Mouse (Mus musculus) cortical plate, adult 2 months (tissue): ENCODE measurements around the gene Hnrnpc. TPM values are rescaled to one million over a fixed set of nuclear protein-coding genes. Genes with fewer than 3 reads are reported as not detected.
"Not testable (repeated sequence)": the region's sequence is repeated elsewhere in the genome, so short reads cannot be mapped to it uniquely, and the experiment has no call there.

Source experiments
- H3K27ac ChIP-seq: fragments of 200-500 bp; 2 replicates; pipeline ENCODE4 v1.5.1; 2012; ENCODE audit warnings: low read length, control low read depth, inconsistent platforms; ENCODE audit not compliant: insufficient read depth
- H3K4me1 ChIP-seq: fragments of 200-500 bp; 2 replicates; pipeline ENCODE4 v1.6.1; 2011; ENCODE audit warnings: low read length; ENCODE audit not compliant: control insufficient read depth, insufficient read depth
- H3K4me3 ChIP-seq: fragments of 200-500 bp; 2 replicates; pipeline ENCODE4 v1.5.1; 2011; ENCODE audit warnings: mild to moderate bottlenecking, low read length, control low read depth; ENCODE audit not compliant: insufficient read depth
- CTCF ChIP-seq: fragments of 200-500 bp; IDR thresholded peaks from 2 replicates; pipeline ENCODE4 v1.5.1; 2011; ENCODE audit warnings: mild to moderate bottlenecking, control low read depth, low read length; ENCODE audit not compliant: insufficient read depth; ENCODE audit errors: extremely low read depth
- POLR2A ChIP-seq: fragments of 200-500 bp; IDR thresholded peaks from 2 replicates; pipeline ENCODE4 v1.6.1; 2011; ENCODE audit warnings: mild to moderate bottlenecking, low read length, control low read depth; ENCODE audit not compliant: insufficient read depth; ENCODE audit errors: extremely low read depth
- polyA plus RNA-seq: library from polyadenylated mRNA; depleted of rRNA; stranded (reverse); fragments of >200 nt; gene quantifications from 2 replicates; pipeline ENCODE4 v1.2.3, GENCODE M21; 2012

Hnrnpc gene
- polyA plus RNA-seq, 1 experiment: 215 TPM

DNA sequence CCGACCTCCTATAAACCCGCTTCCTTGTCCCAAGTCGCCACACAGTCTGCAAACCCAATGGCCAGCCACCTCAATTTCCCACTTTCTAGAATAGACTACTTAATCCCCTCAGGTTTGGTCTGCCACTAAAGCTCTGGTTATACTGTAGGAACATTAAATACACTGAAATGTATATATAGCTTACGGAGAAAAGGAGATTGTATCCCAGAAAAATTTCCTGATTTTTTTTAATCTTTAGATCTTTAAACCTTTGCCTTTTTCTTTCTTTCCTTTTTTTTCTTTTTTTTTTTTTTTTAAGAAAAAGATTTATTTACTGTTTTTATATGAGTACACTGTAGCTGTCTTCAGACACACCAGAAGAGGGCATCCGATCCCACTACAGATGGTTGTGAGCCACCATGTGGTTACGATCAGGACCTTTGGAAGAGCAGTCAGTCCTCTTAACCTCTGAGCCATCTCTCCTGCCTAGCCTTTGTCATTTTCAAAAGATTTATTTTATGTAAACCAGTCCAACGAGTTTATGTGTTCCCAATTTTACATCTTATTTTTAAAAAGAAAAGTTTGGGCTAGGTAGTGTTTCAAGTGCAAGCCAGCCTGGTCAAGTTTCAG lies 953 bp upstream of the Hnrnpc start:
- peak overlapping the region; percentile 16 for H3K4me3 ChIP-seq
- TF ChIP-seq CTCF (no peak), POLR2A (no peak)

DNA sequence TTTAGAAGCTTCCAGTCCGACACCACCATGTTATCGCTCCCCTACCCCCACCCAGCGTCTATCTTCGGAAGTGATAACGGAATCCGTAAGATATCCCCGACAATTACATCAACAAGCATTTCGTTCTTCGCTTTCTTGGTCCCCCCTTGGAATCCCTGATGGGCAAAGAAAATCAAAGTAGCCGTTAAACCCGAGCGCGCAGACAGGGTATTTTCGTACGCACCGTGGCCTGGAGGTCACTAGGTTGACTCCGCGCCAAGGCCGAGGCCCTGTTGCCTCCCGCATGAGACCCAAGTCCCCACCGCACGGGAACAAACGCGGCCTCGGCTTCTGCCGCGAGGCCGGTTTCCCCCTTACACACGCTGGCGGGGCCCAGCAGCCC lies 363 bp downstream of the Hnrnpc start:
- TF ChIP-seq POLR2A (no peak), CTCF (no peak)
- Histone ChIP-seq H3K4me3 (peak overlapping the region; percentile 79), H3K27ac (peak overlapping the region; percentile 85), H3K4me1 (peaks cover 6% of the 10 kb centered on the region)

More for the DNA sequence above, 953 bp upstream of the Hnrnpc start:
- Histone ChIP-seq H3K4me1 (peaks cover 4% of the 10 kb centered on the region), H3K27ac (peak overlapping the region; percentile 90)

DNA sequence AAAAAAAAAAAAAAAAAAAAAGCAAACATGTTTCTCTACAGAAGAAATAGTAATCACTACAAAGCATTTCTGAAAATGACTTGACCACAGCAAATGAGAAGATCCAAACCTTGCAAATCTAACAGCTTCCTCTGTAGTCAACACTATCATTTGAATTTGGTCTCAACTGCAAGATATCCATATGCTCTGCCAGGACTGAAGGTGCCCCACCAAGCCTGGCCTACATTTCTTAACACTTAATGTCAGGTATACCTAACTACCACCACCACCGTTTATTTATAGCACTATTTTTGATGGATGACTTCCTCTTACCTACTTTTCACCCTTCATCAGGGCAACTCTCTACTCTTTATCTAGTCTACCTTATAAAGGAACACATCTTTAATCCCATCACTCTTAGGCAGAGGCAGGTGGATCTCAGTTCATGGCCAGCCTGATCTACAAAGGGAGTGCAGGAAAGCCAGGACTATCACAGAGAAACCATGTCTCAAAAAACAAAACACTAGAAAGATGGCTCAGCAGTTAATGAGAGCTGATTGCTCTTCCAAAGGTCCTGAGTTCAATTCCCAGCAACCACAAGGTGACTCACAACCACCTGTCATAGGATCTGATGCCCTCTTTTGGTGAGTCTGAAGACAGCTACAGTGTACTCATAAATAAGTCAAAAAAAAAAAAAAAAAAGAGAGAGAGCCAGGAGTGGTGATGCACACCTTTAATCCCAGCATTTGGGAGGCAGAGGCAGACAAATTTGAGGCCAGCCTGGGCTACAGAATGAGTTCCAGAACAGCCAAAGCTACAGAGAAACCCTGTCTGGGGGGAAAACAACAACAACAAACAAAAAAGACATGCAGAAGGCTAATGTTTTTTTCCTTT lies 2.3 kb downstream of the Hnrnpc start:
- TF ChIP-seq POLR2A (no peak), CTCF (no peak)
- Histone ChIP-seq H3K27ac (no peak overlapping the region), H3K4me3 (no peak overlapping the region), H3K4me1 (peaks cover 6% of the 10 kb centered on the region)

DNA sequence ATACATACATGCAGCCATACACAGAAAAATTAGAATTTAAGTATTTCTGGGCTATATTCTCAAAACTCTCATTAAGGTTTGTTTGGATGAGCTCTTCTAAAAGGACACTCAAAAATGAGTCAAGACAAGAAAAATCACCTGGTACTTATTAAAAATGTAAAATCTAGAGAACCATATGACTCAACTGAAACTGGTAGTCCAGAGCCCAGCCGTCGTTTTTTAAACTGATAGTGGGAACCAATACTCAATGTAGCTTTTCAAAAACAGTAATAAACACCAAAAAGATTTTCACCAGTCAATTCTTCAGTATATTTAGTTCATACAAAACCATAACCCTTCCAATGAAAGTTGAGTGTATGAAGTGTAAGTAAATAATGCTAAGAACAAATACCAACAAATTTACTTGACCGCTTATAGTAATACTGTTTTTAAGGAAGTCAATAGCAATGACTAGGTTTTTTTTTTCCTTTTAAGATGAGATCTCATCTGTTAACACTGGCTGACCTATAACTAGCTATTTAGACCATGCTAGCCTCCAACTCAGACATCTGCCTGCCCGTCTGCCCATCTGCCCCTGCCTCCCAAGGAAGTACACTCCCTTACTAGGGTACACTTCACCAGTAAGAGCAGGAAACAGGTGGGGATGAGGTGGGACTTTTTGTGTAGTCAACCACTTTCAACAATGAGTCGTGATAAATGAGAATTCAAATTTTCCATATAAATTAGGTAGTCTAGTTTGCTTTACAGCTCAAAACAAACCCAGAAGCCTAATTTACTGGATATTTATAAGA lies 3.5 kb downstream of the Hnrnpc start:
- no peak overlapping the region for H3K27ac ChIP-seq
- TF ChIP-seq POLR2A (no peak), CTCF (no peak)
- no peak overlapping the region for H3K4me3 ChIP-seq
- peaks cover 6% of the 10 kb centered on the region for H3K4me1 ChIP-seq

DNA sequence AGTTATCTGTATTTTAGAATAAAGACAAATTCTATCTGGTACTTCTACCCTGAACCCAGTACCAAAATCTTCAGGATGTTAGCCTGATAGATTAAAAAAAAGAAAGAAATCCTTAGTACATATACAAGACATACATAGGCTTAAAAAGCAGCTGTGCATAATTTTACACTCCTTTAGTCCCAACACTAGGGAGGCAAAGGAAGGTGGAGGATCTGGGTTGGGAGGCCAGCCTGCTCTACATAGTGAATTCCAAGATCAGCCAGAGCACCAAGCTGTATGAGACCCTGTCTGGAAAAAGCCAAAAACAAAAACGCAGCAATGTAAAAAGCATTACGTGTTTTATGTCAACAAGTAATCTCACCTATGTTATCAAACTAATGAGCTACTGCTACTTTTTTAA lies 4.3 kb downstream of the Hnrnpc start:
- Histone ChIP-seq H3K4me1 (peaks cover 6% of the 10 kb centered on the region), H3K4me3 (no peak overlapping the region), H3K27ac (no peak overlapping the region)
- TF ChIP-seq CTCF: no peak
- TF ChIP-seq POLR2A: no peak

DNA sequence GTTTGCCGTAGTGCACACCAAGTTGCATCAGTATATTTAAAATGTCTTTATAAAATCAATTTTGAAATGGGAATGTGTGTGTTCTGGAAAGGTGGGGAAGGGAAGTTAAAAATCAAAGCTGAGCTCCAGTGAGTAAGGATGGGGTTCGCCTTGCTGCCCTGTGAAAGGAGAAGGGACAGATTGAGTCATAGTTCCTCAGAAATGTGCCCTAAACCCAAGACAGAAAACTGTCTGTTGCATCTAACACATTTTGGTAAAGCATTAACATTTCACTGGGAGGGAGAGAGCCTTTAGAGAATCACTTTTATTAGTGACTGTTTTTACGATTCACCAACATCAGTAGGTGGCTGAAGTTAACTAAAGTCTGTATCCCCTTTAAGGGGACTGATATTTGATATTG lies 5.4 kb downstream of the Hnrnpc start:
- not testable (repeated sequence) for H3K4me3 ChIP-seq, H3K27ac ChIP-seq, H3K4me1 ChIP-seq

DNA sequence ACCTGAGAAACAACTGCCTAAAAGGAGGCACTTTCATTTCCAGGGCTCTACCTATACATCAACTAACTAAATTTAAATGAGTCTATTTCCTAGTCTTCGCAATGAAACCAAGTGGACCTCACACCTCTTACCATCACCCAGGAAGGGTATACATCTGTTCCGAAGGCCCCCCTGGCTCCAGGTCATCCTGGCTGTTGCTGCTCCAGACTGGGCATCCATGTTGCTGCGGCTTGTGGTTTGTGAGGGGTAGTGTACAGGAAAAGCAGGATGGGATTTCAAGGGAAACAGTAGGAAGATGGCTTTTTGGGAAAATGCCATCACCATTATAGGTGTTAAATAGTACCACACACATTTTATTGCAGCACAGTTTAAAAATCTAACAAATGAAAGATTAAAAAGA lies 6.6 kb downstream of the Hnrnpc start:
- H3K27ac ChIP-seq, H3K4me3 ChIP-seq, H3K4me1 ChIP-seq: not testable (repeated sequence)

DNA sequence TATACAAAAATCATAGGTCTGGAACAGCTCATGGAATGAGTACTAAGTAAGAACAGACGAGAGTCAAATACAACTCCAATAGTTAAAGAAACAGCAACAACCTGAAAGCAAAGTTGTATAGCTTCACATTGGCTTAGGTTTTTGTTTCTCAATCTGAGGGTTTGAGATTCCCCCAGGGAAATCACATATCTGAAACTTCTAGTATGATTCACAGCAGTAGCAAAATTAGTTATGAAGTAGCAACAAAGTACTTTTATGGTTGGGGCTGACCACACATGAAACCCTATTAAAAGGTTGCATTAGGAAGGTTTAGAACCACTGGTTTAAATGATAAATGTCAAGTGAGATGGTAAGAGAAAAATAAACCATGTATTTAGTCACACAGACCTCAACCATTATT lies 9.3 kb downstream of the Hnrnpc start:
- no peak overlapping the region for H3K27ac ChIP-seq
- TF ChIP-seq CTCF (no peak), POLR2A (no peak)
- peaks cover 1% of the 10 kb centered on the region; the same call in 1 of the 2 replicates for H3K4me1 ChIP-seq
- H3K4me3 ChIP-seq: no peak overlapping the region

DNA sequence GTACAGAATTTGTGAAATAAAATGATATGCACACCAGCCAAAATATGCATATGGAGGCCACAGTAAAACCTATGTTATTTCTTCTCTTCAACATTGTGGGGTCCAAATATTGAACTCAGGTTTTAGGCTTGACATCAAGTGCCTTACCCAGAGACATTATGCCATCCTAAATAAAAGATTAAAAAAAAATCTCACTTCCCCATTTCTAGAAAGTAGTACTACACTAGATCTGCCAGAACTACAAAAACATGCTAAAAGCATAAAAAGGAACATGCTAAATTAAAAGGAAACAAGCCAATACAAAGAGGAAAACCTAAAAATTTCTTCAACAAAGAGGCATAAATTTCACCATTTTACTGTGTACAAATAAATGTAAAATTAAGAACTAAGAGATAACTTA lies 20.7 kb downstream of the Hnrnpc start:
- H3K27ac ChIP-seq: no peak overlapping the region
- no peak overlapping the region for H3K4me3 ChIP-seq
- no peaks in the 10 kb centered on the region for H3K4me1 ChIP-seq
- TF ChIP-seq POLR2A (no peak), CTCF (no peak)

DNA sequence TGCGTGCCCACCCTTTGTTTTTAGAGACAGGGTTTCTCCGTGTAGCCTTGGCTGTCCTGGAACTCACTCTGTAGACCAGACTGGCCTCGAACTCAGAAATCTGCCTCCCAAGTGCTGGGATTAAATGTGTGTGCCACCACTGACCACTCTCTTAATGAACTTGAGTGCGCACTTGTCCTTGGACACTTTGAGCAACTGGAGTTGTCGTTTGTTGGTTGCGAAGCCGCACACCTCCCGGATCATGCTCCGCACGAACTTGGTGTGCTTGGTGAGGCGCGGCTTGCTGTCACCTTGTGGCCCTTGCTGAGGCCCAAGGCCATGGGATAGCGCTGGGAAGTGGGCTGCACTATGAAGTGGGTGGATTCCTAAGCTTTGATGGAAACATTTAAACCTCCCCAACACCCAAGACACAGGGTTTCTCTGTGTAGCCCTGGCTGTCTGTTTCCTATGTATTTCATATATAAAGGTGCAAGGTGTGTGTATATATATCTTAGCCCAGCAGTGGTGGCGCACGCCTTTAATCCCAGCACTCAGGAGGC lies 32.2 kb downstream of the Hnrnpc start:
- Histone ChIP-seq H3K4me3 (no peak overlapping the region), H3K4me1 (no peaks in the 10 kb centered on the region), H3K27ac (no peak overlapping the region)
- TF ChIP-seq CTCF (no peak), POLR2A (no peak)
